Mouse (Mus musculus): Measurements from ENCODE around the gene Xaf1. TPM values are rescaled to one million over a fixed set of nuclear protein-coding genes. Genes with fewer than 3 reads are reported as not detected.
"Not testable (repeated sequence)": the region's sequence is repeated elsewhere in the genome, so short reads cannot be mapped to it uniquely, and the experiment has no call there.

The Xaf1 gene
- polyA plus RNA-seq, 1 experiment, result 1.4 TPM

- Histone ChIP-seq H3K4me1 (ENCODE audit: control insufficient read depth, insufficient read depth, low read length) (no peaks in the 10 kb centered on the region; the same call in 1 of the 2 replicates), H3K4me3 (ENCODE audit: control insufficient read depth, low read depth, low read length) (no peak overlapping the region), H3K27me3 (ENCODE audit: control insufficient read depth, insufficient read depth, low read length) (no peaks in the 10 kb centered on the region), H3K36me3 (ENCODE audit: control insufficient read depth, insufficient read depth, low read length) (no peaks in the 10 kb centered on the region), H3K27ac (ENCODE audit: control insufficient read depth, insufficient read depth, low read depth, low read length) (peak overlapping the region; percentile 37)
- TF ChIP-seq POLR2A (IDR thresholded peaks at IDR 0.05; ENCODE audit: control insufficient read depth, low read depth, low read length) (no peak), CTCF (IDR thresholded peaks at IDR 0.05; ENCODE audit: control insufficient read depth, insufficient read depth, insufficient replicate concordance, low read depth, low read length) (no peak)
Observed at GRCm38 (mm10) chr11:72336726-72337125, 35.3 kb downstream of the Xaf1 start.

GRCm38 (mm10) chr11:72338437-72338871, 37.0 kb downstream of the Xaf1 start:
- H3K4me3 ChIP-seq (ENCODE audit: control insufficient read depth, low read depth, low read length), result no peak overlapping the region
- TF ChIP-seq CTCF (IDR thresholded peaks at IDR 0.05; ENCODE audit: control insufficient read depth, insufficient read depth, insufficient replicate concordance, low read depth, low read length) (no peak), POLR2A (IDR thresholded peaks at IDR 0.05; ENCODE audit: control insufficient read depth, low read depth, low read length) (no peak)
- H3K4me1 ChIP-seq (ENCODE audit: control insufficient read depth, insufficient read depth, low read length), result no peaks in the 10 kb centered on the region; the same call in 1 of the 2 replicates
- H3K36me3 ChIP-seq (ENCODE audit: control insufficient read depth, insufficient read depth, low read length), result no peaks in the 10 kb centered on the region
- H3K27ac ChIP-seq (ENCODE audit: control insufficient read depth, insufficient read depth, low read depth, low read length), result no peak overlapping the region
- no peaks in the 10 kb centered on the region for H3K27me3 ChIP-seq (ENCODE audit: control insufficient read depth, insufficient read depth, low read length)

GRCm38 (mm10) chr11:72339716-72340115, 38.3 kb downstream of the Xaf1 start:
- H3K36me3 ChIP-seq (ENCODE audit: control insufficient read depth, insufficient read depth, low read length), result no peaks in the 10 kb centered on the region
- H3K4me3 ChIP-seq (ENCODE audit: control insufficient read depth, low read depth, low read length), result no peak overlapping the region
- TF ChIP-seq CTCF (IDR thresholded peaks at IDR 0.05; ENCODE audit: control insufficient read depth, insufficient read depth, insufficient replicate concordance, low read depth, low read length), result no peak
- H3K27ac ChIP-seq (ENCODE audit: control insufficient read depth, insufficient read depth, low read depth, low read length), result no peak overlapping the region
- H3K4me1 ChIP-seq (ENCODE audit: control insufficient read depth, insufficient read depth, low read length), result no peaks in the 10 kb centered on the region; the same call in 1 of the 2 replicates
- no peaks in the 10 kb centered on the region for H3K27me3 ChIP-seq (ENCODE audit: control insufficient read depth, insufficient read depth, low read length)

- Histone ChIP-seq H3K27ac (ENCODE audit: control insufficient read depth, insufficient read depth, low read depth, low read length) (no peak overlapping the region), H3K36me3 (ENCODE audit: control insufficient read depth, insufficient read depth, low read length) (no peaks in the 10 kb centered on the region), H3K27me3 (ENCODE audit: control insufficient read depth, insufficient read depth, low read length) (no peaks in the 10 kb centered on the region), H3K4me3 (ENCODE audit: control insufficient read depth, low read depth, low read length) (no peak overlapping the region), H3K4me1 (ENCODE audit: control insufficient read depth, insufficient read depth, low read length) (no peaks in the 10 kb centered on the region)
- TF ChIP-seq POLR2A (IDR thresholded peaks at IDR 0.05; ENCODE audit: control insufficient read depth, low read depth, low read length), result no peak
- peak; percentile 51; the same call in 1 of the 2 replicates for TF ChIP-seq CTCF (IDR thresholded peaks at IDR 0.05; ENCODE audit: control insufficient read depth, insufficient read depth, insufficient replicate concordance, low read depth, low read length)
Observed at GRCm38 (mm10) chr11:72342549-72343237, 41.3 kb downstream of the Xaf1 start.

GRCm38 (mm10) chr11:72343238-72343625, 41.8 kb downstream of the Xaf1 start:
- not testable (repeated sequence) for H3K36me3 ChIP-seq (ENCODE audit: control insufficient read depth, insufficient read depth, low read length); H3K27ac ChIP-seq (ENCODE audit: control insufficient read depth, insufficient read depth, low read depth, low read length); H3K4me1 ChIP-seq (ENCODE audit: control insufficient read depth, insufficient read depth, low read length); H3K4me3 ChIP-seq (ENCODE audit: control insufficient read depth, low read depth, low read length); H3K27me3 ChIP-seq (ENCODE audit: control insufficient read depth, insufficient read depth, low read length)

DNA sequence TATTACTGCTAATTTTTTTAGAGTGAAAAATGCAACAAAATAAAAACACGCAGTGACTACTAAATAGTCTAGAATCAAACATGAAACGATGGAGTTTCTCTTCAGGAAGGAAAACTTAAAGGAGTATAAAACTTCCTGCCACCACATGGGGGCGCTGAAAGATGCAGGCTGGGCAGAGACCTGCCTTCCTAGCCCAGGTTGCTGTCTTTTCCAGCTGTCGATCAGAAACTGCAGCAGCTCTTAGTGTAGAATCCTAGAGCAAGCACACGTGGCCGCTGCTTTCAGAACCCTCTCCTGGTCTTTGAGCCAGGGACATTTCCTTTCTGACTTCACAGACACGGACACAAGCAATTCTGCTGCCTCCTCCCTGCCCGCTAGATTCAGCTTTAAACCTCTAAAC, 42.5 kb downstream of the Xaf1 start:
- no peaks in the 10 kb centered on the region for H3K4me1 ChIP-seq (ENCODE audit: control insufficient read depth, insufficient read depth, low read length)
- no peak overlapping the region for H3K4me3 ChIP-seq (ENCODE audit: control insufficient read depth, low read depth, low read length)
- H3K36me3 ChIP-seq (ENCODE audit: control insufficient read depth, insufficient read depth, low read length), result no peaks in the 10 kb centered on the region
- H3K27ac ChIP-seq (ENCODE audit: control insufficient read depth, insufficient read depth, low read depth, low read length), result no peak overlapping the region
- H3K27me3 ChIP-seq (ENCODE audit: control insufficient read depth, insufficient read depth, low read length), result no peaks in the 10 kb centered on the region
- TF ChIP-seq POLR2A (IDR thresholded peaks at IDR 0.05; ENCODE audit: control insufficient read depth, low read depth, low read length), result no peak
- TF ChIP-seq CTCF (IDR thresholded peaks at IDR 0.05; ENCODE audit: control insufficient read depth, insufficient read depth, insufficient replicate concordance, low read depth, low read length), result peak; percentile 37; the same call in 1 of the 2 replicates

DNA sequence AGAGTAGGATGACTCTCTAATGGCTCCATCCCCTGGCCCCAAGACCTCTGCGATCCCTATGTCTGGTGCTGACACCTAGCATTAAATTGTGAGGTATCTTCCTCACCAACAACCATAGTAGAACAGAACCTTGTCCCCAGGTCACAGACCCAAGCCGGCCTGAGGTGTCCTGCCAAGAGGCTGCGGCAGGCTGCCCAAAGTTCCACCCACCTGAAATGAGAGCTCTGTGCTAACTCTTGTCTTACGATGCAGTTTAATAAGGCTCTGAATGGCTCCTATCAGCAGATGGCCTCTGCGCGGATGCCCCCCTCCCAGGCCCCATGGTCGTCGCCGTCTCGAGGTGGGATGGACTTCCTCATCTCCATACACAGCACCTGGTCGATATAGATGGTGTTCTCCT, 43.1 kb downstream of the Xaf1 start:
- TF ChIP-seq POLR2A (IDR thresholded peaks at IDR 0.05; ENCODE audit: control insufficient read depth, low read depth, low read length), result no peak
- TF ChIP-seq CTCF (IDR thresholded peaks at IDR 0.05; ENCODE audit: control insufficient read depth, insufficient read depth, insufficient replicate concordance, low read depth, low read length), result no peak
- no peaks in the 10 kb centered on the region for H3K4me1 ChIP-seq (ENCODE audit: control insufficient read depth, insufficient read depth, low read length)

DNA sequence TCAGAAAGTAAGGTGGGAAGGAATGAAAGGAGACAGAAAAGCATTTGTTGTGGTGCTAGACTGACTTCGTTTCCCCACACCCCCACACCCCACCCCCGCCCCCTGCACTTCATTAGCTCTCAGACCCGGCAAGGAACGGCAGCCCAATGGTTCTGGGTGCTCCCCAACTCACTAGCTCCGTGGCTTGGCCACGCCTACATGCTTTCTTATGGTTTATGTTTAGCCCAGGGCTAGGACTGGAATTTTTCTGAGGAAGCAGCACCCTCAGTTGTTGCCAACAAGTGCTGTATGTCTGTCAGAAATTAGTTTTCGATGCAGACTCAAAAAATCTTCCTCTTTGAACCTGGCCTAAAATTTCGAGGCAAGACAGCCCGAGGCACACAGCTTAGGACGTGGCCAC, 47.1 kb downstream of the Xaf1 start:
- Histone ChIP-seq H3K4me3 (ENCODE audit: control insufficient read depth, low read depth, low read length) (no peak overlapping the region), H3K4me1 (ENCODE audit: control insufficient read depth, insufficient read depth, low read length) (no peaks in the 10 kb centered on the region), H3K27me3 (ENCODE audit: control insufficient read depth, insufficient read depth, low read length) (no peaks in the 10 kb centered on the region), H3K36me3 (ENCODE audit: control insufficient read depth, insufficient read depth, low read length) (no peaks in the 10 kb centered on the region), H3K27ac (ENCODE audit: control insufficient read depth, insufficient read depth, low read depth, low read length) (no peak overlapping the region)
- TF ChIP-seq POLR2A (IDR thresholded peaks at IDR 0.05; ENCODE audit: control insufficient read depth, low read depth, low read length) (no peak), CTCF (IDR thresholded peaks at IDR 0.05; ENCODE audit: control insufficient read depth, insufficient read depth, insufficient replicate concordance, low read depth, low read length) (no peak)

More for the DNA sequence above, 43.1 kb downstream of the Xaf1 start:
- Histone ChIP-seq H3K4me3 (ENCODE audit: control insufficient read depth, low read depth, low read length) (no peak overlapping the region), H3K36me3 (ENCODE audit: control insufficient read depth, insufficient read depth, low read length) (no peaks in the 10 kb centered on the region), H3K27ac (ENCODE audit: control insufficient read depth, insufficient read depth, low read depth, low read length) (no peak overlapping the region), H3K27me3 (ENCODE audit: control insufficient read depth, insufficient read depth, low read length) (no peaks in the 10 kb centered on the region)
